8 mouse cellular contexts compared by ENCODE assay signal in genomic region chr4:62760748-62761604, GRCm38 (mm10).
DNase-seq lines count a peak whose midpoint lies in the region; ATAC-seq and TF ChIP-seq lines count a peak whose summit lies in the region.

No protein-coding gene starts in this region.

- H3K36me3 ChIP-seq in neural tube, embryonic 13.5 days, result no peaks in the 10 kb centered on the region
- H3K36me3 ChIP-seq in limb, embryonic 13.5 days, result no peaks in the 10 kb centered on the region

- no peak for ATAC-seq in neural tube, embryonic 13.5 days (ENCODE audit: low read depth)
- no peak for ATAC-seq in limb, embryonic 13.5 days (ENCODE audit: low FRiP score, low read depth)

- DNase-seq in gastrocnemius, adult 2 months, result peak; percentile 35
- no peak for DNase-seq in gastrocnemius, adult 18-20 months (ENCODE audit: low spot score)
- DNase-seq in neural tube, embryonic 10.5 days (ENCODE audit: extremely low spot score, low spot score), result no peak
- peak; percentile 37 for DNase-seq in yolk sac, embryonic 10.5 days (ENCODE audit: low spot score)
- no peak for DNase-seq in adrenal gland, postnatal 36 days
- DNase-seq in kidney, adult 9 months, result no peak

- no peak overlapping the region for H3K9ac ChIP-seq in neural tube, embryonic 13.5 days
- H3K9ac ChIP-seq in limb, embryonic 13.5 days, result no peak overlapping the region

- no peak overlapping the region for H3K4me3 ChIP-seq in gastrocnemius, adult 2 months
- no peak overlapping the region for H3K4me3 ChIP-seq in neural tube, embryonic 13.5 days
- H3K4me3 ChIP-seq in limb, embryonic 13.5 days, result no peak overlapping the region

- peak overlapping the region; percentile 56; the same call in 1 of the 2 replicates for H3K27ac ChIP-seq in gastrocnemius, adult 2 months
- peak overlapping the region; percentile 55; the same call in 1 of the 2 replicates for H3K27ac ChIP-seq in neural tube, embryonic 13.5 days (replicated peaks)
- H3K27ac ChIP-seq in limb, embryonic 13.5 days, result 0 out of 2 replicates have a peak overlapping the region, but pooled peaks have one; percentile 15

- peaks cover 27% of the 10 kb centered on the region for H3K4me1 ChIP-seq in neural tube, embryonic 13.5 days (replicated peaks)
- peaks cover 43% of the 10 kb centered on the region for H3K4me1 ChIP-seq in limb, embryonic 13.5 days

- intact Hi-C loops in gastrocnemius, adult 2 months (cut with DNase I), result loop anchor here (1.0 to 10.0 kb wide), 3 partner anchors 24 to 306 kb away; no protein-coding TSS in a partner anchor

- no peaks in the 10 kb centered on the region for H3K9me3 ChIP-seq in neural tube, embryonic 13.5 days
- no peaks in the 10 kb centered on the region for H3K9me3 ChIP-seq in limb, embryonic 13.5 days

- no peaks in the 10 kb centered on the region for H3K27me3 ChIP-seq in neural tube, embryonic 13.5 days
- no peaks in the 10 kb centered on the region for H3K27me3 ChIP-seq in limb, embryonic 13.5 days

- WGBS in neural tube, embryonic 13.5 days, result 53% methylated on average over 11 of the region's 11 CpGs
- 53% methylated on average over 11 of the region's 11 CpGs for WGBS in limb, embryonic 13.5 days

- no peak for TF ChIP-seq CTCF in gastrocnemius, adult 2 months (IDR thresholded peaks at IDR 0.05)

- H3K4me2 ChIP-seq in neural tube, embryonic 13.5 days, result no peak overlapping the region
- H3K4me2 ChIP-seq in limb, embryonic 13.5 days (replicated peaks), result no peak overlapping the region

Comparison
In these comparisons a context has a peak if more than half of its experiments do, and no peak if none do; other contexts are left out.
1. DNase-seq: peak in gastrocnemius, adult 2 months (single experiment) and yolk sac, embryonic 10.5 days (single experiment); none in gastrocnemius, adult 18-20 months (single experiment), neural tube, embryonic 10.5 days (single experiment), adrenal gland, postnatal 36 days (0 of 2) and kidney, adult 9 months (single experiment).
2. Peak in every context shown above with its lines, with median percentiles within 50 percentile points of each other: H3K27ac ChIP-seq.